9 mouse cellular contexts compared by ENCODE assay signal in genomic region chr11:75148332-75149035, GRCm38 (mm10). TPM values are rescaled to one million over a fixed set of nuclear protein-coding genes. Genes with fewer than 3 reads are reported as not detected.
DNase-seq lines count a peak whose midpoint lies in the region; ATAC-seq and TF ChIP-seq lines count a peak whose summit lies in the region.
"Had no signal": no experiment of that assay in that cellular context is flagged by ENCODE, and none has a peak within 500 bp of the region (broad histone marks: within the 10 kb centered on the region; RNA-seq: fewer than 3 reads in every experiment).

No protein-coding gene starts in this region.

- no peaks in the 10 kb centered on the region for H3K27me3 ChIP-seq in kidney, adult 2 months (replicated peaks; ENCODE audit: control insufficient read depth, insufficient read depth, low read length)
- no peaks in the 10 kb centered on the region for H3K27me3 ChIP-seq in embryonic facial prominence, embryonic 10.5 days (replicated peaks; ENCODE audit: low read depth, poor library complexity, severe bottlenecking)
- H3K27me3 ChIP-seq in heart, embryonic 15.5 days: no peaks in the 10 kb centered on the region
- no peaks in the 10 kb centered on the region for H3K27me3 ChIP-seq in limb, embryonic 14.5 days (ENCODE audit: control insufficient read depth, insufficient read depth, low read length)

- H3K4me3 ChIP-seq in kidney, adult 2 months (ENCODE audit: insufficient read depth, low read depth, low read length): no peak overlapping the region
- no peak overlapping the region for H3K4me3 ChIP-seq in embryonic facial prominence, embryonic 10.5 days
- H3K4me3 ChIP-seq in heart, embryonic 15.5 days: no peak overlapping the region
- H3K4me3 ChIP-seq in limb, embryonic 14.5 days (replicated peaks; ENCODE audit: low read length): no peak overlapping the region

- H3K9ac ChIP-seq in heart, embryonic 15.5 days: no peak overlapping the region
- H3K9ac ChIP-seq in limb, embryonic 14.5 days (ENCODE audit: low read depth, low read length, severe bottlenecking): no peak overlapping the region

- peak; percentile 27; the same call in 1 of the 2 replicates for ATAC-seq in heart, embryonic 15.5 days (replicated peaks; ENCODE audit: insufficient number of reproducible peaks, insufficient read depth, low FRiP score, low read depth)
- no peak for ATAC-seq in limb, embryonic 14.5 days (ENCODE audit: low FRiP score, low read depth)
- ATAC-seq: activated CD4-positive, CD25-positive, alpha-beta regulatory T cell, adult 4 months had no signal

- H3K36me3 ChIP-seq in kidney, adult 2 months (ENCODE audit: control insufficient read depth, insufficient read depth, low read length): peaks cover 5% of the 10 kb centered on the region; the same call in 1 of the 2 replicates
- H3K36me3 ChIP-seq in embryonic facial prominence, embryonic 10.5 days (replicated peaks): peaks cover 69% of the 10 kb centered on the region
- H3K36me3 ChIP-seq in heart, embryonic 15.5 days: peaks cover 25% of the 10 kb centered on the region
- H3K36me3 ChIP-seq in limb, embryonic 14.5 days (ENCODE audit: control insufficient read depth, insufficient read depth, low read length): peaks cover 22% of the 10 kb centered on the region

- TF ChIP-seq POLR2A in kidney, adult 2 months (IDR thresholded peaks at IDR 0.05; ENCODE audit: low read depth, low read length): no peak
- TF ChIP-seq POLR2A in limb, embryonic 14.5 days (IDR thresholded peaks at IDR 0.05; ENCODE audit: borderline replicate concordance, extremely low read depth, insufficient read depth, insufficient read length): no peak

- no peak for DNase-seq in kidney, adult 2 months
- no peak for DNase-seq in kidney, postnatal 14 days
- DNase-seq in embryonic facial prominence, embryonic 10.5 days (ENCODE audit: low spot score): no peak
- no peak for DNase-seq in limb, embryonic 14.5 days (ENCODE audit: low spot score)
- no peak for DNase-seq in embryo, embryonic 10 days (ENCODE audit: low spot score)
- DNase-seq in thymus, postnatal 0 days (ENCODE audit: low spot score): no peak
- no peak for DNase-seq in T-cell, adult 2 months (ENCODE audit: low spot score)

- peak overlapping the region; percentile 45; the same call in 1 of the 2 replicates for H3K27ac ChIP-seq in kidney, adult 2 months (ENCODE audit: insufficient read depth, low read depth, low read length)
- peak overlapping the region; percentile 80 for H3K27ac ChIP-seq in embryonic facial prominence, embryonic 10.5 days (replicated peaks)
- peak overlapping the region; percentile 71 for H3K27ac ChIP-seq in heart, embryonic 15.5 days
- peak overlapping the region; percentile 81 for H3K27ac ChIP-seq in limb, embryonic 14.5 days (replicated peaks; ENCODE audit: low read depth, low read length)

- H3K4me2 ChIP-seq in heart, embryonic 15.5 days: no peak overlapping the region
- H3K4me2 ChIP-seq in limb, embryonic 14.5 days (replicated peaks; ENCODE audit: low read depth, low read length, severe bottlenecking): no peak overlapping the region

- 86% methylated on average over 11 of the region's 11 CpGs for WGBS in kidney, adult 2 months
- 89% methylated on average over 11 of the region's 11 CpGs for WGBS in embryonic facial prominence, embryonic 10.5 days
- WGBS in heart, embryonic 15.5 days: 78% methylated on average over 11 of the region's 11 CpGs
- WGBS in limb, embryonic 14.5 days: 75% methylated on average over 10 of the region's 11 CpGs

- no peaks in the 10 kb centered on the region for H3K9me3 ChIP-seq in embryonic facial prominence, embryonic 10.5 days
- no peaks in the 10 kb centered on the region for H3K9me3 ChIP-seq in heart, embryonic 15.5 days (replicated peaks)
- H3K9me3 ChIP-seq in limb, embryonic 14.5 days (ENCODE audit: control insufficient read depth, low read length): no peaks in the 10 kb centered on the region

- peaks cover 10% of the 10 kb centered on the region; the same call in 1 of the 2 replicates for H3K4me1 ChIP-seq in kidney, adult 2 months (ENCODE audit: control insufficient read depth, insufficient read depth, low read length)
- peaks cover 26% of the 10 kb centered on the region for H3K4me1 ChIP-seq in embryonic facial prominence, embryonic 10.5 days
- H3K4me1 ChIP-seq in heart, embryonic 15.5 days (replicated peaks): peaks cover 38% of the 10 kb centered on the region
- H3K4me1 ChIP-seq in limb, embryonic 14.5 days (ENCODE audit: control insufficient read depth, insufficient read depth, low read length): peaks cover 37% of the 10 kb centered on the region

- no peak for TF ChIP-seq CTCF in kidney, adult 2 months (conservative IDR thresholded peaks at IDR 0.05; ENCODE audit: insufficient read depth, insufficient read length, low read depth, low read length)

RNA-seq across cellular contexts. Expression of gene Hic1, which starts 20.8 kb away (rescaled TPM):
- polyA plus RNA-seq in kidney, adult 2 months (2012; rRNA removed): 8.6 and 12.6 TPM in 2 replicates
- polyA plus RNA-seq in embryonic facial prominence, embryonic 10.5 days (2016; fragmentation: Nextera tagmentation; extraction: Ambion mirVana): 0.23 and 1.3 TPM in 2 replicates
- 11.0 and 18.0 TPM in 2 replicates for polyA plus RNA-seq in heart, embryonic 15.5 days (2015; fragmentation: Nextera tagmentation; extraction: Ambion mirVana)
- 90.8 and 125 TPM in 2 replicates for polyA plus RNA-seq in limb, embryonic 14.5 days (2012; rRNA removed)
- 21.4 and 24.6 TPM in 2 replicates for polyA plus RNA-seq in limb, embryonic 14.5 days (2014; fragmentation: Nextera tagmentation; extraction: Ambion mirVana)
- 8.3 and 11.0 TPM in 2 replicates for polyA plus RNA-seq in thymus, postnatal 0 days (2015; fragmentation: Nextera tagmentation; extraction: Ambion mirVana)

RNA-seq across cellular contexts. Expression of gene Ovca2, which starts 30.2 kb away (rescaled TPM):
- polyA plus RNA-seq in kidney, adult 2 months (2012; rRNA removed): 18.6 and 33.7 TPM in 2 replicates
- 35.4 and 36.7 TPM in 2 replicates for polyA plus RNA-seq in embryonic facial prominence, embryonic 10.5 days (2016; fragmentation: Nextera tagmentation; extraction: Ambion mirVana)
- 14.4 and 17.5 TPM in 2 replicates for polyA plus RNA-seq in heart, embryonic 15.5 days (2015; fragmentation: Nextera tagmentation; extraction: Ambion mirVana)
- 22.5 and 25.0 TPM in 2 replicates for polyA plus RNA-seq in limb, embryonic 14.5 days (2012; rRNA removed)
- polyA plus RNA-seq in limb, embryonic 14.5 days (2014; fragmentation: Nextera tagmentation; extraction: Ambion mirVana): 29.8 and 30.3 TPM in 2 replicates
- polyA plus RNA-seq in thymus, postnatal 0 days (2015; fragmentation: Nextera tagmentation; extraction: Ambion mirVana): 34.2 and 37.7 TPM in 2 replicates

RNA-seq across cellular contexts. Expression of gene Dph1, which starts 42.6 kb away (rescaled TPM):
- 40.2 and 46.7 TPM in 2 replicates for polyA plus RNA-seq in kidney, adult 2 months (2012; rRNA removed)
- polyA plus RNA-seq in embryonic facial prominence, embryonic 10.5 days (2016; fragmentation: Nextera tagmentation; extraction: Ambion mirVana): 24.9 and 29.2 TPM in 2 replicates
- 17.2 and 20.5 TPM in 2 replicates for polyA plus RNA-seq in heart, embryonic 15.5 days (2015; fragmentation: Nextera tagmentation; extraction: Ambion mirVana)
- 30.0 and 46.6 TPM in 2 replicates for polyA plus RNA-seq in limb, embryonic 14.5 days (2012; rRNA removed)
- polyA plus RNA-seq in limb, embryonic 14.5 days (2014; fragmentation: Nextera tagmentation; extraction: Ambion mirVana): 23.1 and 25.5 TPM in 2 replicates
- 14.0 and 14.1 TPM in 2 replicates for polyA plus RNA-seq in thymus, postnatal 0 days (2015; fragmentation: Nextera tagmentation; extraction: Ambion mirVana)

RNA-seq across cellular contexts. Expression of gene Rtn4rl1, which starts 45.1 kb away (rescaled TPM):
- polyA plus RNA-seq in kidney, adult 2 months (2012; rRNA removed): 11.3 and 12.7 TPM in 2 replicates
- polyA plus RNA-seq in embryonic facial prominence, embryonic 10.5 days (2016; fragmentation: Nextera tagmentation; extraction: Ambion mirVana): 1.5 and 2.1 TPM in 2 replicates
- polyA plus RNA-seq in heart, embryonic 15.5 days (2015; fragmentation: Nextera tagmentation; extraction: Ambion mirVana): 12.4 and 13.1 TPM in 2 replicates
- polyA plus RNA-seq in limb, embryonic 14.5 days (2012; rRNA removed): 3.4 and 3.9 TPM in 2 replicates
- polyA plus RNA-seq in limb, embryonic 14.5 days (2014; fragmentation: Nextera tagmentation; extraction: Ambion mirVana): 4.4 and 5.3 TPM in 2 replicates
- polyA plus RNA-seq in thymus, postnatal 0 days (2015; fragmentation: Nextera tagmentation; extraction: Ambion mirVana): 7.8 and 8.1 TPM in 2 replicates
